Mouse (Mus musculus) gonadal fat pad, adult 2 months (tissue): ENCODE data around the gene Fam32a. TPM values are rescaled to one million over a fixed set of nuclear protein-coding genes. Genes with fewer than 3 reads are reported as not detected.

Experiments used
- DNase-seq: peaks from one replicate; pipeline ENCODE4 v3.0.0-alpha.2; 2012; ENCODE audit warnings: low read depth
- polyA plus RNA-seq: library from polyadenylated mRNA; depleted of rRNA; stranded (reverse); fragments of >200 nt; gene quantifications from 2 replicates; pipeline ENCODE4 v1.2.3, GENCODE M21; 2012; rRNA removed

Gene Fam32a
- 50.0 and 55.2 TPM in 2 replicates for polyA plus RNA-seq

GRCm38 (mm10) chr8:72219541-72220363 lies at the start of gene Fam32a:
TSS of gene Fam32a (plus strand) at chr8:72219730.
- peak; percentile 76 for DNase-seq

- DNase-seq = no peak
These were observed 42.1 kb upstream of the Fam32a start for GRCm38 (mm10) chr8:72177346-72177925.

GRCm38 (mm10) chr8:72183554-72184202 lies 35.9 kb upstream of the Fam32a start:
- no peak for DNase-seq

- DNase-seq = no peak
These were observed 31.7 kb upstream of the Fam32a start for GRCm38 (mm10) chr8:72187793-72188331.

- no peak for DNase-seq
These were observed 29.9 kb upstream of the Fam32a start, which contains the start of gene Hsh2d for GRCm38 (mm10) chr8:72189417-72190214. TSS of gene Hsh2d (plus strand) at chr8:72189638.

GRCm38 (mm10) chr8:72190215-72190539 lies 29.4 kb upstream of the Fam32a start:
- DNase-seq = no peak

GRCm38 (mm10) chr8:72192065-72192464 lies 27.5 kb upstream of the Fam32a start:
- DNase-seq = no peak

- no peak for DNase-seq
These were observed 21.5 kb upstream of the Fam32a start for GRCm38 (mm10) chr8:72197997-72198396.

GRCm38 (mm10) chr8:72208582-72208981 lies 10.9 kb upstream of the Fam32a start:
- DNase-seq = no peak

- no peak for DNase-seq
These were observed 9.3 kb upstream of the Fam32a start for GRCm38 (mm10) chr8:72210222-72210621.

- DNase-seq = no peak
These were observed 8.8 kb upstream of the Fam32a start for GRCm38 (mm10) chr8:72210710-72211109.

- no peak for DNase-seq
These were observed 7.7 kb upstream of the Fam32a start for GRCm38 (mm10) chr8:72211846-72212245.

- no peak for DNase-seq
These were observed 6.8 kb upstream of the Fam32a start, which contains the start of gene Cib3 for GRCm38 (mm10) chr8:72212751-72213150. TSS of gene Cib3 (minus strand) at chr8:72212837.

- no peak for DNase-seq
These were observed 6.0 kb upstream of the Fam32a start, which contains the start of gene Gm11034 for GRCm38 (mm10) chr8:72213536-72213935. TSS of gene Gm11034 (minus strand) at chr8:72213636.

GRCm38 (mm10) chr8:72215060-72215459 lies 4.5 kb upstream of the Fam32a start:
- no peak for DNase-seq

GRCm38 (mm10) chr8:72215871-72216270 lies 3.7 kb upstream of the Fam32a start:
- no peak for DNase-seq

- no peak for DNase-seq
These were observed 569 bp upstream of the Fam32a start for GRCm38 (mm10) chr8:72218781-72219540.

- DNase-seq = no peak
These were observed 1.2 kb downstream of the Fam32a start for GRCm38 (mm10) chr8:72220758-72221157.

GRCm38 (mm10) chr8:72222656-72223055 lies 3.1 kb downstream of the Fam32a start:
- DNase-seq = no peak

GRCm38 (mm10) chr8:72239499-72240402 lies 20.2 kb downstream of the Fam32a start, which contains the start of gene Ap1m1:
TSS of gene Ap1m1 (plus strand) at chr8:72240018.
- peak; percentile 89 for DNase-seq
